Mouse (Mus musculus): ENCODE measurements at regions not wholly inside any gene's neighbourhood (a gene's known extent, or its start where the extent isn't known, plus 50 kb on each side); places are given as distances from the start of the nearest gene placed in this dataset.
"Not testable (repeated sequence)": the region's sequence is repeated elsewhere in the genome, so short reads cannot be mapped to it uniquely, and the experiment has no call there.

- TF ChIP-seq CTCF (IDR thresholded peaks at IDR 0.05), result no peak
- Histone ChIP-seq H3K9me3 (ENCODE audit: low read length) (no peaks in the 10 kb centered on the region), H3K4me1 (ENCODE audit: insufficient read depth, low read length) (no peaks in the 10 kb centered on the region), H3K4me2 (ENCODE audit: low read depth, low read length, poor library complexity, severe bottlenecking) (no peak overlapping the region), H3K36me3 (ENCODE audit: insufficient read depth, low read length) (no peaks in the 10 kb centered on the region), H3K27ac (ENCODE audit: low read depth, low read length) (no peak overlapping the region), H3K9ac (replicated peaks; ENCODE audit: low read length, poor library complexity, severe bottlenecking) (no peak overlapping the region), H3K4me3 (ENCODE audit: low read depth, low read length) (no peak overlapping the region), H3K27me3 (ENCODE audit: insufficient read depth, low read length) (no peaks in the 10 kb centered on the region)
- 66% methylated on average over 10 of the region's 10 CpGs for WGBS
- ATAC-seq (ENCODE audit: low FRiP score) (no peak), DNase-seq (ENCODE audit: low spot score) (no peak)
Observed at GRCm38 (mm10) chr1:137223052-137223451, 262.8 kb upstream of the Nr5a2 start.

GRCm38 (mm10) chr1:137221087-137222057 lies 261.1 kb upstream of the Nr5a2 start:
- Histone ChIP-seq H3K4me2 (ENCODE audit: low read depth, low read length, poor library complexity, severe bottlenecking) (peak overlapping the region; percentile 71), H3K36me3 (ENCODE audit: insufficient read depth, low read length) (no peaks in the 10 kb centered on the region), H3K9ac (replicated peaks; ENCODE audit: low read length, poor library complexity, severe bottlenecking) (peak overlapping the region; percentile 52), H3K27ac (ENCODE audit: low read depth, low read length) (no peak overlapping the region), H3K9me3 (ENCODE audit: low read length) (no peaks in the 10 kb centered on the region), H3K4me1 (ENCODE audit: insufficient read depth, low read length) (no peaks in the 10 kb centered on the region), H3K27me3 (ENCODE audit: insufficient read depth, low read length) (no peaks in the 10 kb centered on the region), H3K4me3 (ENCODE audit: low read depth, low read length) (peak overlapping the region; percentile 33)
- TF ChIP-seq CTCF (IDR thresholded peaks at IDR 0.05), result no peak
- ATAC-seq (ENCODE audit: low FRiP score), result no peak
- 10% methylated on average over 25 of the region's 25 CpGs for WGBS
- DNase-seq (ENCODE audit: low spot score), result peak; percentile 39

DNA sequence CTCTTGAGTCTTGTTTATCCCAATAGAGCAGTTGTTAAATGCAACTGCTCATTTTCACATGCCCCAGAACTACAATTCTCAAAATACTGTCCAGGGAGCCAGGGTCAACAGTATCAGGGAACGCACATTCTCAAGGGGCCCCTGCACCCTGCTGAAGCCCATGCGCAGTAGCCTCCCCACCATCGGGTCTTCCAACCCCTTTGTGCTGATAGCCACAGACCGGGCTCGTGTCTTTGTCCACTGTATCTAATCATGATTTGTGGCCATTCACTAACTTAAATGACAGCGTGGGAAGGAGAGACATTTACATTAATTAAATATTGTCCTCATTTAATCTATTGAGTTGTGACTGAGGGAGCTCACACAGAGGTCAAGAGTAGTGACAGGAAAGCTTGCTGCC lies 260.0 kb upstream of the Nr5a2 start:
- no peak for TF ChIP-seq CTCF (IDR thresholded peaks at IDR 0.05)
- WGBS, result 42% methylated on average over 6 of the region's 6 CpGs
- no peaks in the 10 kb centered on the region for H3K27me3 ChIP-seq (ENCODE audit: insufficient read depth, low read length)
- no peaks in the 10 kb centered on the region for H3K4me1 ChIP-seq (ENCODE audit: insufficient read depth, low read length)
- H3K36me3 ChIP-seq (ENCODE audit: insufficient read depth, low read length), result no peaks in the 10 kb centered on the region
- H3K4me3 ChIP-seq (ENCODE audit: low read depth, low read length), result no peak overlapping the region
- DNase-seq (ENCODE audit: low spot score), result no peak
- H3K4me2 ChIP-seq (ENCODE audit: low read depth, low read length, poor library complexity, severe bottlenecking), result no peak overlapping the region
- no peak overlapping the region for H3K9ac ChIP-seq (replicated peaks; ENCODE audit: low read length, poor library complexity, severe bottlenecking)
- no peak for ATAC-seq (ENCODE audit: low FRiP score)
- no peak overlapping the region for H3K27ac ChIP-seq (ENCODE audit: low read depth, low read length)
- H3K9me3 ChIP-seq (ENCODE audit: low read length), result no peaks in the 10 kb centered on the region

GRCm38 (mm10) chr1:137218611-137219010 lies 258.4 kb upstream of the Nr5a2 start:
- Histone ChIP-seq H3K27me3 (ENCODE audit: insufficient read depth, low read length) (no peaks in the 10 kb centered on the region), H3K4me1 (ENCODE audit: insufficient read depth, low read length) (no peaks in the 10 kb centered on the region), H3K36me3 (ENCODE audit: insufficient read depth, low read length) (no peaks in the 10 kb centered on the region), H3K9ac (replicated peaks; ENCODE audit: low read length, poor library complexity, severe bottlenecking) (no peak overlapping the region), H3K9me3 (ENCODE audit: low read length) (no peaks in the 10 kb centered on the region), H3K4me3 (ENCODE audit: low read depth, low read length) (no peak overlapping the region), H3K4me2 (ENCODE audit: low read depth, low read length, poor library complexity, severe bottlenecking) (no peak overlapping the region), H3K27ac (ENCODE audit: low read depth, low read length) (no peak overlapping the region)
- TF ChIP-seq CTCF (IDR thresholded peaks at IDR 0.05), result no peak
- no peak for DNase-seq (ENCODE audit: low spot score)
- ATAC-seq (ENCODE audit: low FRiP score), result no peak
- WGBS, result 86% methylated on average over 11 of the region's 11 CpGs

- H3K27me3 ChIP-seq (ENCODE audit: insufficient read depth, low read length), result no peaks in the 10 kb centered on the region
- H3K4me1 ChIP-seq (ENCODE audit: insufficient read depth, low read length), result no peaks in the 10 kb centered on the region
- ATAC-seq (ENCODE audit: low FRiP score), result no peak
- H3K4me2 ChIP-seq (ENCODE audit: low read depth, low read length, poor library complexity, severe bottlenecking), result no peak overlapping the region
- H3K9ac ChIP-seq (replicated peaks; ENCODE audit: low read length, poor library complexity, severe bottlenecking), result no peak overlapping the region
- no peak for DNase-seq (ENCODE audit: low spot score)
- no peaks in the 10 kb centered on the region for H3K9me3 ChIP-seq (ENCODE audit: low read length)
- H3K4me3 ChIP-seq (ENCODE audit: low read depth, low read length), result no peak overlapping the region
- no peaks in the 10 kb centered on the region for H3K36me3 ChIP-seq (ENCODE audit: insufficient read depth, low read length)
- TF ChIP-seq CTCF (IDR thresholded peaks at IDR 0.05), result peak; percentile 47
- H3K27ac ChIP-seq (ENCODE audit: low read depth, low read length), result no peak overlapping the region
- WGBS, result 71% methylated on average over 4 of the region's 4 CpGs
Observed at GRCm38 (mm10) chr1:137218096-137218495, 257.8 kb upstream of the Nr5a2 start.

GRCm38 (mm10) chr1:137217206-137217605 lies 257.0 kb upstream of the Nr5a2 start:
- 96% methylated on average over 5 of the region's 5 CpGs for WGBS
- Histone ChIP-seq H3K27ac (ENCODE audit: low read depth, low read length) (no peak overlapping the region), H3K4me1 (ENCODE audit: insufficient read depth, low read length) (no peaks in the 10 kb centered on the region), H3K4me3 (ENCODE audit: low read depth, low read length) (no peak overlapping the region), H3K4me2 (ENCODE audit: low read depth, low read length, poor library complexity, severe bottlenecking) (no peak overlapping the region), H3K9ac (replicated peaks; ENCODE audit: low read length, poor library complexity, severe bottlenecking) (no peak overlapping the region), H3K27me3 (ENCODE audit: insufficient read depth, low read length) (no peaks in the 10 kb centered on the region), H3K9me3 (ENCODE audit: low read length) (no peaks in the 10 kb centered on the region), H3K36me3 (ENCODE audit: insufficient read depth, low read length) (no peaks in the 10 kb centered on the region)
- no peak for ATAC-seq (ENCODE audit: low FRiP score)
- no peak for DNase-seq (ENCODE audit: low spot score)
- TF ChIP-seq CTCF (IDR thresholded peaks at IDR 0.05), result no peak

DNA sequence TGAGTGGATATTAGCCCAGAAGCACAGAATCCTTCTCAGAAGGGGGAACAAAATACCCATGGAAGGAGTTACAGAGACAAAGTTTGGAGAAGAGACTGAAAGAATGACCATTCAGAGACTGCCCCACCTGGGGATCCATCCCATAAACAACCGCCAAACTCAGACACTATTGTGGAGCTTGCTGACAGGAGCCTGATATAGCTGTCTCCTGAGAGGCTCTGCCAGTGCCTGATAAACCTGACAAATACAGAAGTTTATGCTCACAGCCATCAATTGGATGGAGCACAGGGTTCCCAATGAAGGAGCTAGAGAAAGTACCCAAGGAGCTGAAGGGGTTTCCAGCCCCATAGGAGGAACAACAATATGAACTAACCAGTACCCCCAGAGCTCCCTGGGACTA lies 254.1 kb upstream of the Nr5a2 start:
- 60% methylated on average over 1 of the region's 1 CpGs for WGBS

More for the DNA sequence above, 254.1 kb upstream of the Nr5a2 start:
- H3K9me3 ChIP-seq (ENCODE audit: low read length); H3K27ac ChIP-seq (ENCODE audit: low read depth, low read length); H3K4me2 ChIP-seq (ENCODE audit: low read depth, low read length, poor library complexity, severe bottlenecking); H3K4me1 ChIP-seq (ENCODE audit: insufficient read depth, low read length); DNase-seq (ENCODE audit: low spot score); H3K9ac ChIP-seq (replicated peaks; ENCODE audit: low read length, poor library complexity, severe bottlenecking); H3K36me3 ChIP-seq (ENCODE audit: insufficient read depth, low read length); H3K4me3 ChIP-seq (ENCODE audit: low read depth, low read length); ATAC-seq (ENCODE audit: low FRiP score); H3K27me3 ChIP-seq (ENCODE audit: insufficient read depth, low read length): not testable (repeated sequence)
